Mouse (Mus musculus): ENCODE measurements around the gene Hoxd1. TPM values are rescaled to one million over a fixed set of nuclear protein-coding genes. Genes with fewer than 3 reads are reported as not detected.

Gene Hoxd1
- polyA plus RNA-seq, 1 experiment from 2014 or later: 0.52 TPM

GRCm38 (mm10) chr2:74745540-74746297 lies 17.1 kb upstream of the Hoxd1 start:
- H3K27ac ChIP-seq: no peak overlapping the region
- H3K9me3 ChIP-seq: no peaks in the 10 kb centered on the region
- ATAC-seq (ENCODE audit: low FRiP score): no peak
- no peaks in the 10 kb centered on the region for H3K36me3 ChIP-seq (replicated peaks)
- no peak overlapping the region for H3K4me3 ChIP-seq (replicated peaks)
- peaks cover 15% of the 10 kb centered on the region for H3K4me1 ChIP-seq
- no peak overlapping the region for H3K4me2 ChIP-seq
- H3K27me3 ChIP-seq: peaks cover 95% of the 10 kb centered on the region
- H3K9ac ChIP-seq: no peak overlapping the region
- 3% methylated on average over 6 of the region's 6 CpGs for WGBS

DNA sequence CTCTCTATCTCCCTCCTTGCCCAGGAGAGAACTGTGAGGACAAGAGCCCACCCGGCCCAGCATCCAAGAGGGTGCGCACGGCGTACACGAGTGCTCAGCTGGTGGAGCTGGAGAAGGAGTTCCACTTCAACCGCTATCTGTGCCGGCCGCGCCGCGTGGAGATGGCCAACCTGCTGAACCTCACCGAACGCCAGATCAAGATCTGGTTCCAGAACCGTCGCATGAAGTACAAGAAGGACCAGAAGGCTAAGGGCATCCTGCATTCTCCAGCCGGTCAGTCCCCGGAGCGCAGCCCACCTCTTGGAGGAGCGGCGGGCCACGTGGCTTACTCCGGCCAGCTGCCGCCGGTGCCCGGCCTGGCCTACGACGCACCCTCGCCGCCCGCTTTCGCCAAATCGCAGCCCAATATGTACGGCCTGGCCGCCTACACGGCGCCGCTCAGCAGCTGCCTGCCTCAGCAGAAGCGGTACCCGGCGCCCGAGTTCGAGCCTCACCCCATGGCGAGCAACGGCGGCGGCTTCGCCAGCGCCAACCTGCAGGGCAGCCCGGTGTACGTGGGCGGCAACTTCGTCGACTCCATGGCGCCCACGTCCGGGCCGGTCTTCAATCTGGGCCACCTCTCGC lies 16.4 kb upstream of the Hoxd1 start:
- no peak overlapping the region for H3K4me2 ChIP-seq
- H3K27ac ChIP-seq: no peak overlapping the region
- H3K4me3 ChIP-seq (replicated peaks): peak overlapping the region; percentile 17; the same call in 1 of the 2 replicates
- no peak overlapping the region for H3K9ac ChIP-seq
- peaks cover 15% of the 10 kb centered on the region for H3K4me1 ChIP-seq
- 1% methylated on average over 58 of the region's 58 CpGs for WGBS
- peaks cover 95% of the 10 kb centered on the region for H3K27me3 ChIP-seq
- H3K36me3 ChIP-seq (replicated peaks): no peaks in the 10 kb centered on the region
- ATAC-seq (ENCODE audit: low FRiP score): no peak
- no peaks in the 10 kb centered on the region for H3K9me3 ChIP-seq

- H3K4me2 ChIP-seq: no peak overlapping the region
- no peak overlapping the region for H3K9ac ChIP-seq
These were observed 15.8 kb upstream of the Hoxd1 start for GRCm38 (mm10) chr2:74747006-74747405.

GRCm38 (mm10) chr2:74747661-74748141 lies 15.1 kb upstream of the Hoxd1 start:
- H3K4me2 ChIP-seq: no peak overlapping the region
- no peak overlapping the region for H3K9ac ChIP-seq
- WGBS: 5% methylated on average over 11 of the region's 11 CpGs
- H3K27me3 ChIP-seq: peaks cover 96% of the 10 kb centered on the region
- H3K4me1 ChIP-seq: peaks cover 18% of the 10 kb centered on the region
- no peak overlapping the region for H3K27ac ChIP-seq
- no peaks in the 10 kb centered on the region for H3K36me3 ChIP-seq (replicated peaks)
- no peak for ATAC-seq (ENCODE audit: low FRiP score)
- no peak overlapping the region for H3K4me3 ChIP-seq (replicated peaks)
- H3K9me3 ChIP-seq: no peaks in the 10 kb centered on the region

More at GRCm38 (mm10) chr2:74747006-74747405, 15.8 kb upstream of the Hoxd1 start:
- 1% methylated on average over 24 of the region's 24 CpGs for WGBS
- no peak for ATAC-seq (ENCODE audit: low FRiP score)
- Histone ChIP-seq H3K27me3 (peaks cover 95% of the 10 kb centered on the region), H3K36me3 (replicated peaks) (no peaks in the 10 kb centered on the region), H3K4me1 (peaks cover 15% of the 10 kb centered on the region), H3K27ac (no peak overlapping the region), H3K4me3 (replicated peaks) (no peak overlapping the region), H3K9me3 (no peaks in the 10 kb centered on the region)

- Histone ChIP-seq H3K9ac (no peak overlapping the region), H3K4me2 (no peak overlapping the region), H3K36me3 (replicated peaks) (no peaks in the 10 kb centered on the region), H3K4me1 (peaks cover 23% of the 10 kb centered on the region), H3K9me3 (no peaks in the 10 kb centered on the region), H3K27ac (no peak overlapping the region), H3K27me3 (peaks cover 98% of the 10 kb centered on the region), H3K4me3 (replicated peaks) (no peak overlapping the region)
- no peak for ATAC-seq (ENCODE audit: low FRiP score)
- WGBS: 3% methylated on average over 9 of the region's 9 CpGs
These were observed 14.3 kb upstream of the Hoxd1 start for GRCm38 (mm10) chr2:74748436-74748995.

GRCm38 (mm10) chr2:74749337-74750121 lies 13.3 kb upstream of the Hoxd1 start:
- Histone ChIP-seq H3K4me1 (peaks cover 23% of the 10 kb centered on the region), H3K36me3 (replicated peaks) (no peaks in the 10 kb centered on the region), H3K4me3 (replicated peaks) (peak overlapping the region; percentile 28), H3K9me3 (no peaks in the 10 kb centered on the region), H3K27me3 (peaks cover 98% of the 10 kb centered on the region), H3K4me2 (peak overlapping the region; percentile 44), H3K9ac (no peak overlapping the region), H3K27ac (no peak overlapping the region)
- peak; percentile 80 for ATAC-seq (ENCODE audit: low FRiP score)
- under 1% methylated on average over 47 of the region's 47 CpGs for WGBS

DNA sequence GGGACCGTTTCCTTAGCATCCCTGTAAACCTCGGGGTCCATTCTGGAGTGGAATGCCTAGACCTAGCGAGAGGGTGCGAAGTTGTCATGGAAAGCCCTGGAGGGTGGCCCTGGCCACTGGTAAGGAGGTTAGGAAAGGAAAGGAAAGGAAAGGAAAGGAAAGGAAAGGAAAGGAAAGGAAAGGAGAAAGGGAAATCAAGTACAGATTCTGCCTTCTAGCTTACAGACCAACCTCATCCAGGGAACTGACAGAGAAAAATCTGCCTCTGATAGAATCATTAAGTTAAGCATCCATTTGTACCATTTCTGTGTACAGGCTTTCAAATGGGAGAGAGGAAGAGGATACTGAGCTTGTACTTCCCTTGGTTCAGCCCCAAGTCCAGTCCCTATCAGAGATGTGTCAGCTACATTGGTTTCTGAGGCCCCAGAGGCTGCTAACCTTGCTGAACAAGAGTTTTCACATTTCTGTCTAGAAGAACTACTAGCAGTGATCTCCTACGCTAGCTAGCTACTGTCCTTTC lies 12.0 kb upstream of the Hoxd1 start:
- WGBS: 6% methylated on average over 5 of the region's 5 CpGs
- no peak for ATAC-seq (ENCODE audit: low FRiP score)

DNA sequence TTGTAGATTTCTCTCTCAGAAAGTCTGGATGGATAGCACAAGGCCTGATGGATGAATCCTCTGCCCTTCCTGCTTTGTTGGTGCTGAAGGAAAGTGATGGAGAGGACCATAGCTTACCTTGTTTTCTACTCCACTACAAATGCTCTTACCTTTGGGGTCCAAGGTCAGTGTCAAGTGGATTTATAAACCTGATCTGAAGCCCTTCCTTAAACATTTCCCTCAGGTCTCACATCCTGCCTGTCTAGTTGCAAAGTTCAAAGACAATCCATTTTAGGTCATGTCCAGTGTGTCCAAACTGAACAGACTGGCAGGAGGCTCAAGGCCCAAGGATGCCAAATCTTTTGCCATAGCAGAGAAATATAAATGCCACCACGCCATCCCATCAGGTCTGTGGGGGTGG lies 10.9 kb upstream of the Hoxd1 start:
- Histone ChIP-seq H3K9me3 (no peaks in the 10 kb centered on the region), H3K9ac (no peak overlapping the region), H3K4me1 (peaks cover 19% of the 10 kb centered on the region), H3K27ac (no peak overlapping the region), H3K27me3 (peaks cover 96% of the 10 kb centered on the region), H3K4me2 (no peak overlapping the region), H3K36me3 (replicated peaks) (no peaks in the 10 kb centered on the region), H3K4me3 (replicated peaks) (no peak overlapping the region)
- WGBS: 59% methylated on average over 1 of the region's 1 CpGs
- no peak for ATAC-seq (ENCODE audit: low FRiP score)

More for the DNA sequence above, 12.0 kb upstream of the Hoxd1 start:
- H3K9ac ChIP-seq: no peak overlapping the region
- H3K4me3 ChIP-seq (replicated peaks): no peak overlapping the region
- H3K4me2 ChIP-seq: no peak overlapping the region
- no peaks in the 10 kb centered on the region for H3K9me3 ChIP-seq
- H3K36me3 ChIP-seq (replicated peaks): no peaks in the 10 kb centered on the region
- H3K27me3 ChIP-seq: peaks cover 96% of the 10 kb centered on the region
- H3K4me1 ChIP-seq: peaks cover 23% of the 10 kb centered on the region
- no peak overlapping the region for H3K27ac ChIP-seq

GRCm38 (mm10) chr2:74752431-74753174 lies 10.2 kb upstream of the Hoxd1 start:
- no peaks in the 10 kb centered on the region for H3K36me3 ChIP-seq (replicated peaks)
- no peaks in the 10 kb centered on the region for H3K9me3 ChIP-seq
- under 1% methylated on average over 45 of the region's 45 CpGs for WGBS
- H3K9ac ChIP-seq: no peak overlapping the region
- no peak for ATAC-seq (ENCODE audit: low FRiP score)
- H3K27me3 ChIP-seq: peaks cover 94% of the 10 kb centered on the region
- no peak overlapping the region for H3K27ac ChIP-seq
- peak overlapping the region; percentile 21 for H3K4me3 ChIP-seq (replicated peaks)
- H3K4me1 ChIP-seq: peaks cover 18% of the 10 kb centered on the region
- peak overlapping the region; percentile 33 for H3K4me2 ChIP-seq

- ATAC-seq (ENCODE audit: low FRiP score): no peak
- Histone ChIP-seq H3K9me3 (no peaks in the 10 kb centered on the region), H3K27ac (no peak overlapping the region), H3K27me3 (peaks cover 94% of the 10 kb centered on the region), H3K9ac (no peak overlapping the region), H3K4me1 (peaks cover 18% of the 10 kb centered on the region), H3K4me2 (peak overlapping the region; percentile 33; the same call in 1 of the 2 replicates), H3K36me3 (replicated peaks) (no peaks in the 10 kb centered on the region), H3K4me3 (replicated peaks) (peak overlapping the region; percentile 21; the same call in 1 of the 2 replicates)
- 2% methylated on average over 25 of the region's 25 CpGs for WGBS
These were observed 9.6 kb upstream of the Hoxd1 start for GRCm38 (mm10) chr2:74753175-74753523.

DNA sequence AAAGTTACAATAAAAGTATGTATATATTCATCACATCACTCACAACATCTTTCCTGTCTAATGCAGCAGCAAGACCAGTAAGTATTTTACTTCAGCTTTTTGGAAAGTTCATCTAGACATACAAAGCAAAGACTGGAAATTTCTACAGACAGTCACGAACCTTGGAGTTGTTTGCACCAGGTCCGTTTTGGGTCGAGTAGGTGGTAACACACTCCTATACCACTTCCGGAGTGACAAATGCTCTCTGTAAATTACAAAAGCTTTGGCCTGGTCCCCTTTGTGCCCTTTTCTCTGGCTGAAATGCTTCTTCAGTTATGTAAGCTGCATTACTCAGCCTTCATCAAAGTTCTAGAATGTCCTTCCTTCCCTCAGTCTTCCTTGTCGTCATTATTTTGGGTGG lies 9.1 kb upstream of the Hoxd1 start:
- Histone ChIP-seq H3K4me2 (no peak overlapping the region), H3K9me3 (no peaks in the 10 kb centered on the region)
- no peak for ATAC-seq (ENCODE audit: low FRiP score)

More for the DNA sequence above, 9.1 kb upstream of the Hoxd1 start:
- Histone ChIP-seq H3K27me3 (peaks cover 94% of the 10 kb centered on the region), H3K4me3 (replicated peaks) (no peak overlapping the region), H3K9ac (no peak overlapping the region), H3K36me3 (replicated peaks) (no peaks in the 10 kb centered on the region), H3K4me1 (peaks cover 18% of the 10 kb centered on the region), H3K27ac (no peak overlapping the region)
- 12% methylated on average over 5 of the region's 5 CpGs for WGBS

All from forebrain, embryonic 12.5 days (tissue).